Mouse (Mus musculus) heart, adult 2 months (tissue): ENCODE data around the gene Qars. TPM values are rescaled to one million over a fixed set of nuclear protein-coding genes. Genes with fewer than 3 reads are reported as not detected.

Experiments
- DNase-seq, 2 experiments: peaks; one replicate each; pipeline ENCODE4 v3.0.0; 2021
- H3K27ac ChIP-seq: fragments of 200-600 bp; 2 replicates; pipeline ENCODE4 v1.8.1; 2022
- H3K27me3 ChIP-seq: fragments of 200-500 bp; 2 replicates; pipeline ENCODE4 v1.6.1; 2012; ENCODE audit warnings: mild to moderate bottlenecking, low read length, inconsistent platforms, mixed read lengths; ENCODE audit not compliant: control insufficient read depth, insufficient read depth
- H3K36me3 ChIP-seq: fragments of 200-500 bp; 2 replicates; pipeline ENCODE4 v1.6.1; 2012; ENCODE audit warnings: low read length, inconsistent platforms; ENCODE audit not compliant: control insufficient read depth, insufficient read depth
- H3K4me1 ChIP-seq: fragments of 200-500 bp; 2 replicates; pipeline ENCODE4 v1.6.1; 2011; ENCODE audit warnings: low read length; ENCODE audit not compliant: control insufficient read depth, insufficient read depth
- H3K4me3 ChIP-seq: fragments of 200-600 bp; 2 replicates; pipeline ENCODE4 v1.8.1; 2022
- H3K79me2 ChIP-seq: fragments of 200-500 bp; replicated peaks from 2 replicates; pipeline ENCODE4 v1.6.1; 2012; ENCODE audit warnings: mild to moderate bottlenecking, inconsistent platforms, low read length, moderate library complexity, mixed read lengths; ENCODE audit not compliant: control insufficient read depth, insufficient read depth
- H3K9ac ChIP-seq: fragments of 200-500 bp; 2 replicates; pipeline ENCODE4 v1.6.1; 2012; ENCODE audit warnings: low read depth, mild to moderate bottlenecking, control low read depth, inconsistent platforms, low read length, mixed read lengths
- CTCF ChIP-seq: fragments of 200-600 bp; IDR thresholded peaks from 2 replicates; pipeline ENCODE4 v1.8.1; 2022; ENCODE audit warnings: antibody characterized with exemption, mild to moderate bottlenecking, moderate library complexity
- EP300 ChIP-seq: fragments of 200-500 bp; IDR thresholded peaks from 2 replicates; pipeline ENCODE4 v1.6.1; 2011; ENCODE audit warnings: low read depth, low read length, control low read depth; ENCODE audit not compliant: insufficient read depth
- POLR2A ChIP-seq: fragments of 200-500 bp; IDR thresholded peaks from 2 replicates; pipeline ENCODE4 v1.6.1; 2011; ENCODE audit warnings: mild to moderate bottlenecking, low read depth, low read length, control low read depth; ENCODE audit not compliant: insufficient read depth
- WGBS: fragments of 180-500 bp; shearing (Covaris S2); methylation state at CpG from one replicate; pipeline ENCODE4 v1.1.7; 2018; 5-methylcytosine and 5-hydroxymethylcytosine counted together
- intact Hi-C: fragments of 180-260 bp; cut with DNase I; formaldehyde crosslinking; loops from one replicate; pipeline ENCODE4 v1.15.1; 2025
- polyA plus RNA-seq: library from polyadenylated mRNA; depleted of rRNA; stranded (reverse); fragments of >200 nt; gene quantifications from 2 replicates; pipeline ENCODE4 v1.2.3, GENCODE M21; 2012
- total RNA-seq, 2 experiments: library from RNA; stranded (reverse); gene quantifications; 2 replicates each; pipeline ENCODE4 v1.2.3; 2021

Qars gene
- total and polyA plus RNA-seq, 3 experiments: 68.4 to 108 (median 76.3) TPM

DNA sequence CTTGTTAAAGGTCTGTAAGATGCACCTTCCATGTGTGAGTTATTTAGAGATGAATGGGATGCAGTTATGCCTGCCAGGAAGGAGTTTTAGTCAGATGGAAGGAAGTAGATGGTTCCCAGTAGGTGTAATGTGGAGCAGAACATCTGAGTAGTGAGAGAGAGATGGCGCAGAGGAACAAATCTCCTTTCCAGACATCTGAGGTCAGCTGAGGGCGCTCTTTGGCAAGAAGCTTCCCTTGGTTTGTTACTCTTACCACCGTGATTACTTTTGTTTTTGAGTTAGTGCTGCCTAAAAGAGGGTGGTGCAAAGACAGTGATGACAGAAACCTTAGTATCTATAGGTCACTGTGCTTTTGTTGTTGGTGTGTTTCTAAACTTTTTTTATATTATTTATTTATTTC, 17.9 kb downstream of the Qars start:
- Histone ChIP-seq H3K79me2 (peaks cover 4% of the 10 kb centered on the region; the same call in 1 of the 2 replicates), H3K36me3 (peaks cover 19% of the 10 kb centered on the region), H3K9ac (no peak overlapping the region), H3K4me1 (peaks cover 2% of the 10 kb centered on the region), H3K27me3 (no peaks in the 10 kb centered on the region), H3K4me3 (no peak overlapping the region), H3K27ac (no peak overlapping the region)
- intact Hi-C loops: no loop called here
- 25% methylated on average over 3 of the region's 3 CpGs for WGBS
- TF ChIP-seq EP300: no peak
- no peak for TF ChIP-seq POLR2A
- TF ChIP-seq CTCF: 0 out of 2 replicates have a peak, but pooled peaks have one; percentile 13
- DNase-seq: no peak

GRCm38 (mm10) chr9:108530954-108531353, 23.4 kb downstream of the Qars start:
- Histone ChIP-seq H3K9ac (no peak overlapping the region), H3K27me3 (no peaks in the 10 kb centered on the region), H3K36me3 (peaks cover 9% of the 10 kb centered on the region), H3K4me3 (no peak overlapping the region), H3K79me2 (peaks cover 6% of the 10 kb centered on the region), H3K27ac (no peak overlapping the region), H3K4me1 (no peaks in the 10 kb centered on the region; the same call in 1 of the 2 replicates)
- WGBS: 74% methylated on average over 1 of the region's 1 CpGs
- intact Hi-C loops: no loop called here
- no peak for DNase-seq
- TF ChIP-seq POLR2A (no peak), CTCF (no peak), EP300 (no peak)

- Histone ChIP-seq H3K9ac (no peak overlapping the region), H3K4me3 (no peak overlapping the region), H3K79me2 (peaks cover 6% of the 10 kb centered on the region), H3K36me3 (peaks cover 6% of the 10 kb centered on the region; the same call in 1 of the 2 replicates), H3K27ac (no peak overlapping the region), H3K4me1 (no peaks in the 10 kb centered on the region; the same call in 1 of the 2 replicates), H3K27me3 (no peaks in the 10 kb centered on the region)
- 93% methylated on average over 1 of the region's 1 CpGs for WGBS
- TF ChIP-seq CTCF (no peak), EP300 (no peak), POLR2A (no peak)
- intact Hi-C loops: no loop called here
- DNase-seq: no peak
Observed at GRCm38 (mm10) chr9:108531496-108531895, 24.0 kb downstream of the Qars start.

- Histone ChIP-seq H3K36me3 (peaks cover 8% of the 10 kb centered on the region), H3K4me3 (no peak overlapping the region), H3K27ac (no peak overlapping the region), H3K79me2 (no peaks in the 10 kb centered on the region), H3K9ac (no peak overlapping the region), H3K4me1 (no peaks in the 10 kb centered on the region), H3K27me3 (no peaks in the 10 kb centered on the region)
- DNase-seq: no peak
- TF ChIP-seq EP300: no peak
- no peak for TF ChIP-seq CTCF
- TF ChIP-seq POLR2A: no peak
- intact Hi-C loops: no loop called here
Observed at GRCm38 (mm10) chr9:108540846-108541245, 33.3 kb downstream of the Qars start.

DNA sequence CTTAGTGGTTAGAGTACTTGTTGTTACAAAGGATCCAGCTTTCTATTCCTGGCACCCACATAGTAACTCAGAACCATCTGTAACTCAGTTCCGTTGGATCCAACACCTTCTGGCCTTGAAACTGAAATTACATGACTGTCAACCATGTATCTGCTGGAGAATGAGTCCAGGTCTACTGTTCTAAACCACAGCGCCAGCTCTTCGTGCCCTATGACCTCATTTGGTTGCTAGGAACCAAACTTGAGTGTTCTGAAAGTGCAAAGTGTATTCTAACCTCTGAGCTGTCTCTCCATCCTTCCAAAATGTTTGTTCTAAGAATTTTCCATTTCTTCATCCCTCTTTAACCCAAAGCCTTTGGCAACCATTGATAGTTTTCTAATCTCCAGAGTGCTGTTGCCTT, 38.5 kb downstream of the Qars start:
- Histone ChIP-seq H3K79me2 (no peaks in the 10 kb centered on the region), H3K27me3 (no peaks in the 10 kb centered on the region), H3K4me1 (no peaks in the 10 kb centered on the region), H3K27ac (no peak overlapping the region), H3K36me3 (peaks cover 14% of the 10 kb centered on the region), H3K9ac (no peak overlapping the region), H3K4me3 (no peak overlapping the region)
- no peak for TF ChIP-seq CTCF
- no peak for TF ChIP-seq EP300
- TF ChIP-seq POLR2A: no peak
- WGBS: 90% methylated on average over 3 of the region's 3 CpGs
- DNase-seq: no peak
- intact Hi-C loops: no loop called here

DNA sequence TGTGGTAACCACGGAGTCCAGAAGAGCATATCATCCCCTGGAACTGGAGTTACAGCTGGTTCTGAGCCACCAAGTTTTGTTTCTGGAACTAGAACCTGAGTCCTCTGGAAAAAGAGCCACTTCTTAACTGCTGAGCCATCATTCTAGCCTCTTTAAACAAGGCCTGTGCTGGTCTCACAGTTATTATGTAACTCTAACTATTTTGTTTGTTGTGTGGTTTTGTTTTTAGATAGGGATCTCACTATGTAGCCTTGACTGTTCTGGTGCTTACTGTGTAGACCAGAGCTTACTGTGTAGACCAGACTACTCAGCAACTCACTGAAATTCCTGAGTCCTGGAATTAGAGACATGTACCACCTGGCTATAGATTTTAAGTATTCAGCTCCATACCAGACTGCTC, 39.4 kb downstream of the Qars start:
- H3K27me3 ChIP-seq: no peaks in the 10 kb centered on the region
- DNase-seq: no peak
- H3K27ac ChIP-seq: no peak overlapping the region
- peaks cover 11% of the 10 kb centered on the region for H3K36me3 ChIP-seq
- H3K9ac ChIP-seq: no peak overlapping the region
- no peaks in the 10 kb centered on the region for H3K79me2 ChIP-seq
- H3K4me1 ChIP-seq: no peaks in the 10 kb centered on the region
- 90% methylated on average over 1 of the region's 1 CpGs for WGBS
- intact Hi-C loops: no loop called here
- TF ChIP-seq EP300: no peak
- TF ChIP-seq POLR2A: no peak
- no peak for TF ChIP-seq CTCF
- H3K4me3 ChIP-seq: no peak overlapping the region
